Mouse (Mus musculus): ENCODE results near the gene Sgsh. TPM values are rescaled to one million over a fixed set of nuclear protein-coding genes. Genes with fewer than 3 reads are reported as not detected.

The Sgsh gene
- polyA plus RNA-seq, 1 experiment from 2014 or later, result 25.0 TPM

GRCm38 (mm10) chr11:119377326-119377725 lies 22.0 kb upstream of the Sgsh start:
- ChIA-PET POLR2A (interaction anchor here (0.6 kb wide), 1 partner anchor 21 kb away, joined by 5 read pairs; no protein-coding TSS in a partner anchor), CTCF (no interaction called here)
- ATAC-seq (no peak), DNase-seq (ENCODE audit: low read depth, low spot score) (no peak)
- in situ Hi-C loops (cut with MboI; ENCODE audit: low pct_unique_long_range_greater_than_20kb), result no loop called here
- TF ChIP-seq CTCF (IDR thresholded peaks at IDR 0.05), result no peak
- no peaks in the 10 kb centered on the region for H3K27me3 ChIP-seq

GRCm38 (mm10) chr11:119375425-119375824 lies 20.1 kb upstream of the Sgsh start:
- TF ChIP-seq CTCF (IDR thresholded peaks at IDR 0.05), result no peak
- ATAC-seq (no peak), DNase-seq (ENCODE audit: low read depth, low spot score) (no peak)
- POLR2A ChIA-PET, result no interaction called here
- in situ Hi-C loops (cut with MboI; ENCODE audit: low pct_unique_long_range_greater_than_20kb), result no loop called here
- CTCF ChIA-PET, result no interaction called here
- no peaks in the 10 kb centered on the region for H3K27me3 ChIP-seq

GRCm38 (mm10) chr11:119363534-119364145 lies 8.3 kb upstream of the Sgsh start:
- ATAC-seq, result no peak
- DNase-seq (ENCODE audit: low read depth, low spot score), result peak; percentile 30
- H3K27me3 ChIP-seq, result no peaks in the 10 kb centered on the region
- POLR2A ChIA-PET, result no interaction called here
- peak; percentile 97 for TF ChIP-seq CTCF (IDR thresholded peaks at IDR 0.05)
- in situ Hi-C loops (cut with MboI; ENCODE audit: low pct_unique_long_range_greater_than_20kb), result loop anchor here (5.0 kb wide), 1 partner anchor 39 kb away; no protein-coding TSS in a partner anchor
- CTCF ChIA-PET, result interaction anchor here (0.9 to 1.6 kb wide), 5 partner anchors 9 to 79 kb away, joined by 3 to 7 read pairs (median 4); no protein-coding TSS in a partner anchor

- in situ Hi-C loops (cut with MboI; ENCODE audit: low pct_unique_long_range_greater_than_20kb), result loop anchor here (5.0 kb wide), 1 partner anchor 39 kb away; no protein-coding TSS in a partner anchor
- CTCF ChIA-PET, result interaction anchor here (0.9 to 1.6 kb wide), 4 partner anchors 10 to 25 kb away, joined by 3 to 7 read pairs (median 4); no protein-coding TSS in a partner anchor
- ATAC-seq, result no peak
Measured at GRCm38 (mm10) chr11:119362769-119363533, 7.6 kb upstream of the Sgsh start.

GRCm38 (mm10) chr11:119359089-119359488 lies 3.8 kb upstream of the Sgsh start:
- no peaks in the 10 kb centered on the region for H3K27me3 ChIP-seq
- ATAC-seq (no peak), DNase-seq (ENCODE audit: low read depth, low spot score) (no peak)
- TF ChIP-seq CTCF (IDR thresholded peaks at IDR 0.05), result no peak
- ChIA-PET POLR2A (no interaction called here), CTCF (no interaction called here)
- in situ Hi-C loops (cut with MboI; ENCODE audit: low pct_unique_long_range_greater_than_20kb), result no loop called here

More at GRCm38 (mm10) chr11:119362769-119363533, 7.6 kb upstream of the Sgsh start:
- H3K27me3 ChIP-seq, result no peaks in the 10 kb centered on the region
- no peak for DNase-seq (ENCODE audit: low read depth, low spot score)
- TF ChIP-seq CTCF (IDR thresholded peaks at IDR 0.05), result no peak
- POLR2A ChIA-PET, result no interaction called here

- H3K27me3 ChIP-seq, result no peaks in the 10 kb centered on the region
- peak; percentile 33 for DNase-seq (ENCODE audit: low read depth, low spot score)
- TF ChIP-seq CTCF (IDR thresholded peaks at IDR 0.05), result no peak
- POLR2A ChIA-PET, result interaction anchor here (0.6 to 1.7 kb wide), 4 partner anchors 11 to 1864 kb away, joined by 3 to 5 read pairs (median 4); no protein-coding TSS in a partner anchor
- in situ Hi-C loops (cut with MboI; ENCODE audit: low pct_unique_long_range_greater_than_20kb), result no loop called here
- ATAC-seq, result peak; percentile 32
- CTCF ChIA-PET, result interaction anchor here (1.0 kb wide), 1 partner anchor 14 kb away, joined by 3 read pairs; no protein-coding TSS in a partner anchor
Measured at GRCm38 (mm10) chr11:119354798-119355442, 416 bp downstream of the Sgsh start.

GRCm38 (mm10) chr11:119353946-119354345 lies 1.4 kb downstream of the Sgsh start:
- ChIA-PET CTCF (no interaction called here), POLR2A (interaction anchor here (0.9 kb wide), 1 partner anchor 14 kb away, joined by 3 read pairs; no protein-coding TSS in a partner anchor)
- ATAC-seq (no peak), DNase-seq (ENCODE audit: low read depth, low spot score) (no peak)
- in situ Hi-C loops (cut with MboI; ENCODE audit: low pct_unique_long_range_greater_than_20kb), result no loop called here
- TF ChIP-seq CTCF (IDR thresholded peaks at IDR 0.05), result no peak
- H3K27me3 ChIP-seq, result no peaks in the 10 kb centered on the region

- no peaks in the 10 kb centered on the region for H3K27me3 ChIP-seq
- in situ Hi-C loops (cut with MboI; ENCODE audit: low pct_unique_long_range_greater_than_20kb), result no loop called here
- no peak for TF ChIP-seq CTCF (IDR thresholded peaks at IDR 0.05)
- ChIA-PET POLR2A (no interaction called here), CTCF (no interaction called here)
- no peak for ATAC-seq
- DNase-seq (ENCODE audit: low read depth, low spot score), result no peak
Measured at GRCm38 (mm10) chr11:119352113-119352512, 3.2 kb downstream of the Sgsh start.

- CTCF ChIA-PET, result no interaction called here
- in situ Hi-C loops (cut with MboI; ENCODE audit: low pct_unique_long_range_greater_than_20kb), result no loop called here
- H3K27me3 ChIP-seq, result no peaks in the 10 kb centered on the region
- POLR2A ChIA-PET, result interaction anchor here (1.4 kb wide), 1 partner anchor 13 kb away, joined by 3 read pairs; no protein-coding TSS in a partner anchor
- DNase-seq (ENCODE audit: low read depth, low spot score), result no peak
- TF ChIP-seq CTCF (IDR thresholded peaks at IDR 0.05), result no peak
- ATAC-seq, result no peak
Measured at GRCm38 (mm10) chr11:119347125-119347524, 8.2 kb downstream of the Sgsh start.

GRCm38 (mm10) chr11:119344865-119345264 lies 10.5 kb downstream of the Sgsh start:
- no peak for ATAC-seq

More at GRCm38 (mm10) chr11:119344865-119345264, 10.5 kb downstream of the Sgsh start:
- ChIA-PET POLR2A (interaction anchor here (1.4 kb wide), 1 partner anchor 11 kb away, joined by 5 read pairs; the partner anchor contains the start of genes Sgsh and Slc26a11), CTCF (no interaction called here)
- in situ Hi-C loops (cut with MboI; ENCODE audit: low pct_unique_long_range_greater_than_20kb), result no loop called here
- DNase-seq (ENCODE audit: low read depth, low spot score), result no peak
- TF ChIP-seq CTCF (IDR thresholded peaks at IDR 0.05), result no peak
- H3K27me3 ChIP-seq, result no peaks in the 10 kb centered on the region

All from Patski (cell line).